Mouse (Mus musculus): ENCODE measurements around the gene Uchl3.

- TF ChIP-seq CTCF (IDR thresholded peaks at IDR 0.05; ENCODE audit: low read depth): no peak
- TF ChIP-seq EP300 (IDR thresholded peaks at IDR 0.05; ENCODE audit: low read depth): no peak
Observed at GRCm38 (mm10) chr14:101607631-101608518, 45.9 kb upstream of the Uchl3 start.
